Mouse (Mus musculus) ES-E14 (cell line): ENCODE data around the gene Gcnt7. TPM values are rescaled to one million over a fixed set of nuclear protein-coding genes. Genes with fewer than 3 reads are reported as not detected.

Source experiments
- DNase-seq: peaks from one replicate; pipeline ENCODE4 v3.0.0-alpha.2; 2013; ENCODE audit warnings: low read depth, low spot score
- H3K27ac ChIP-seq: 2 replicates; pipeline ENCODE4 v1.5.1; 2012; ENCODE audit warnings: low read depth, mild to moderate bottlenecking, low read length, moderate library complexity, mixed read lengths; ENCODE audit not compliant: poor library complexity, insufficient read depth, severe bottlenecking
- H3K36me3 ChIP-seq: 2 replicates; pipeline ENCODE4 v1.6.1; 2012; ENCODE audit warnings: mild to moderate bottlenecking, low read length, moderate library complexity, mixed read lengths; ENCODE audit not compliant: control insufficient read depth, poor library complexity, insufficient read depth, severe bottlenecking
- H3K4me1 ChIP-seq, 2 experiments: fragments of 150-350 bp in 1 of 2; sonication (generic) in 1 of 2; 2 replicates each; pipeline ENCODE4 v1.6.1; 2012; ENCODE audit warnings: low read length in 2 of 2, mild to moderate bottlenecking in 1 of 2, mixed read lengths in 1 of 2; ENCODE audit not compliant: control insufficient read depth in 2 of 2, insufficient read depth in 2 of 2, poor library complexity in 1 of 2
- H3K4me3 ChIP-seq, 2 experiments: fragments of 150-350 bp in 1 of 2; sonication (generic) in 1 of 2; 2 replicates each; pipeline ENCODE4 v1.5.1; 2012; ENCODE audit warnings: low read length in 2 of 2, low read depth in 1 of 2, mild to moderate bottlenecking in 1 of 2, mixed read lengths in 1 of 2; ENCODE audit not compliant: insufficient read depth in 1 of 2, poor library complexity in 1 of 2, severe bottlenecking in 1 of 2
- H3K9ac ChIP-seq: 2 replicates; pipeline ENCODE4 v1.6.1; 2012; ENCODE audit warnings: low read depth, mild to moderate bottlenecking, low read length, mixed read lengths; ENCODE audit not compliant: poor library complexity, insufficient read depth, severe bottlenecking
- H3K9me3 ChIP-seq: fragments of 150-350 bp; sonication (generic); 2 replicates; pipeline ENCODE4 v1.6.1; 2012; ENCODE audit warnings: low read depth, mild to moderate bottlenecking, low read length; ENCODE audit not compliant: control insufficient read depth, insufficient read depth
- CHD2 ChIP-seq: IDR thresholded peaks from 2 replicates; pipeline ENCODE4 v1.6.1; 2014; ENCODE audit warnings: mild to moderate bottlenecking, low read depth, low read length, inconsistent platforms
- HCFC1 ChIP-seq: IDR thresholded peaks from 2 replicates; pipeline ENCODE4 v1.6.1; 2012; ENCODE audit warnings: low read length, inconsistent platforms, borderline replicate concordance; ENCODE audit not compliant: insufficient read depth
- MAFK ChIP-seq: IDR thresholded peaks from 2 replicates; pipeline ENCODE4 v1.6.1; 2014; ENCODE audit warnings: mild to moderate bottlenecking, low read depth, low read length, inconsistent platforms; ENCODE audit not compliant: insufficient read depth
- ZC3H11A ChIP-seq: IDR thresholded peaks from 2 replicates; pipeline ENCODE4 v1.6.1; 2012; ENCODE audit warnings: low read depth, mild to moderate bottlenecking, inconsistent platforms, low read length, borderline replicate concordance
- ZNF384 ChIP-seq: IDR thresholded peaks from 2 replicates; pipeline ENCODE4 v1.6.1; 2012; ENCODE audit warnings: low read depth, low read length, inconsistent platforms
- in situ Hi-C, 2 experiments: fragments of 600-800 bp; cut with MboI; formaldehyde crosslinking; loops; one replicate each; pipeline ENCODE4 v1.15.1; 2025; ENCODE audit warnings: low sequenced_read_pairs in 2 of 2, inconsistent platforms in 1 of 2; ENCODE audit not compliant: unreplicated experiment in 2 of 2
- total RNA-seq: library from RNA; depleted of rRNA; stranded (reverse); fragments of 300-350 nt; gene quantifications from 2 replicates; pipeline ENCODE4 v1.2.3, GENCODE M21; 2012

The Gcnt7 gene
- total RNA-seq, 1 experiment = 0.27 TPM

GRCm38 (mm10) chr2:172481654-172482385 lies 23.4 kb upstream of the Gcnt7 start:
- in situ Hi-C loops = loop anchor here in 1 of 2 experiments (25.0 kb wide), 1 partner anchor 280 kb away; no protein-coding TSS in a partner anchor

DNA sequence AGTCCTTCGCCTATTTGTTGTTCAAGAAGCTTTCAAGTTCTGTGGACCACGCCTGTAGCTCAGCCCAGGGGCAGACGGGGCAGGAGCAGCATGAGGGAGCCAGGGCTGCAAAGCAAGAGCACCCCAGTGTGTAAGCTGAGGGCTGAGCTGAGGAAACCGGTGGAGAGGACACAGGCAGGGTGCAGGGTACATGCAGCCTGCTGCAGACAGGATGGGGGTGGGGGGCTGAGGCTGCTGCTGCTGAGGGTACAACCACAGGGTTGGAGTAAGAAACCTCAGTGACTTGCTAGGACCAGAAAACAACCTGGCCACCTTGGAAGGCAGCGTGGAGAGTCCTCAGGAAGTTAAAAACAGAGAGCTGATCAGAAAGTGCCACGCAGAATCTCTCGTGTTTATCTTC lies 21.9 kb upstream of the Gcnt7 start:
- no peak for DNase-seq
- in situ Hi-C loops = loop anchor here in 1 of 2 experiments (25.0 kb wide), 1 partner anchor 282 kb away; no protein-coding TSS in a partner anchor
- Histone ChIP-seq H3K9ac (no peak overlapping the region), H3K9me3 (no peaks in the 10 kb centered on the region), H3K4me3 (no peak overlapping the region), H3K36me3 (no peaks in the 10 kb centered on the region), H3K4me1 (peaks cover 0 to 8% of the 10 kb centered on the region in 2 experiments; a peak in 2 of 4 replicates), H3K27ac (no peak overlapping the region)
- TF ChIP-seq ZNF384 (no peak), ZC3H11A (no peak), CHD2 (no peak), HCFC1 (no peak), MAFK (no peak)

More at GRCm38 (mm10) chr2:172481654-172482385, 23.4 kb upstream of the Gcnt7 start:
- Histone ChIP-seq H3K4me3 (peak overlapping the region in 1 of 2 experiments; percentile 3; a peak in 1 of 4 replicates), H3K36me3 (no peaks in the 10 kb centered on the region), H3K9me3 (no peaks in the 10 kb centered on the region), H3K4me1 (peaks cover 0 to 8% of the 10 kb centered on the region in 2 experiments; a peak in 2 of 4 replicates), H3K27ac (0 out of 2 replicates have a peak overlapping the region, but pooled peaks have one; percentile 35), H3K9ac (peak overlapping the region; percentile 14; the same call in 1 of the 2 replicates)
- DNase-seq = peak; percentile 30
- TF ChIP-seq CHD2 = no peak
- no peak for TF ChIP-seq ZNF384

GRCm38 (mm10) chr2:172477860-172478259 lies 19.5 kb upstream of the Gcnt7 start:
- DNase-seq = peak; percentile 76
- peak; percentile 97 for TF ChIP-seq ZC3H11A
- TF ChIP-seq MAFK = no peak
- Histone ChIP-seq H3K27ac (no peak overlapping the region), H3K9me3 (no peaks in the 10 kb centered on the region), H3K9ac (no peak overlapping the region), H3K4me3 (no peak overlapping the region), H3K36me3 (no peaks in the 10 kb centered on the region), H3K4me1 (peaks cover 0 to 5% of the 10 kb centered on the region in 2 experiments; a peak in 2 of 4 replicates)
- in situ Hi-C loops = loop anchor here (10.0 to 25.0 kb wide), 2 partner anchors 284 to 297 kb away; no protein-coding TSS in a partner anchor

DNA sequence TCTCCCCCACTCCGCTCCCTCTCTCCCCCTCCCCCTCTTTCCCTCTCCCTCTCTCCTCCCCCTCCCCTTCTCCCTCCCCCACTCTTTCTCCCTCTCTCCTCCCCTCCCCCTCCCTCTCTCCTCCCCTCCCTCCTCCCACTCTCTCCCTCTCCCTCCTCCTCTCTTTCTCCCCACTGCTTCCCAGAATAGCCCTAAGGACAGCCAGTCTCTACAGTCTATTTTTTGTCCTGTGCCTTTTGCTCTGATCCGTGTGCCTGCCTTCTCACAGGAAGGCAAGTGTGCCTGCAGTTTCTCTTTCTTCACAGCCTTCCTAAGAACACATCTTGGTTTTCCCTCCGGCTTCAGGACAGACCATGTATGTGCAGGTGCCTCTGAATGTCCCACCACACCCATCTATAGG lies 19.0 kb upstream of the Gcnt7 start:
- Histone ChIP-seq H3K4me3 (no peak overlapping the region), H3K36me3 (no peaks in the 10 kb centered on the region), H3K9me3 (no peaks in the 10 kb centered on the region), H3K27ac (no peak overlapping the region), H3K9ac (no peak overlapping the region), H3K4me1 (peaks cover 0 to 5% of the 10 kb centered on the region in 2 experiments; a peak in 2 of 4 replicates)
- in situ Hi-C loops = loop anchor here (10.0 to 25.0 kb wide), 2 partner anchors 285 to 297 kb away; no protein-coding TSS in a partner anchor
- TF ChIP-seq ZNF384 = no peak
- TF ChIP-seq MAFK = no peak
- no peak for TF ChIP-seq ZC3H11A
- no peak for TF ChIP-seq CHD2
- TF ChIP-seq HCFC1 = no peak
- DNase-seq = no peak

- Histone ChIP-seq H3K4me3 (no peak overlapping the region), H3K9ac (no peak overlapping the region), H3K27ac (no peak overlapping the region), H3K36me3 (no peaks in the 10 kb centered on the region), H3K4me1 (peaks cover 0 to 5% of the 10 kb centered on the region in 2 experiments; a peak in 2 of 4 replicates), H3K9me3 (no peaks in the 10 kb centered on the region)
- DNase-seq = no peak
- in situ Hi-C loops = loop anchor here (10.0 to 25.0 kb wide), 2 partner anchors 286 to 298 kb away; no protein-coding TSS in a partner anchor
- TF ChIP-seq CHD2 = no peak
- no peak for TF ChIP-seq ZC3H11A
- no peak for TF ChIP-seq MAFK
- no peak for TF ChIP-seq ZNF384
- no peak for TF ChIP-seq HCFC1
These were observed 18.4 kb upstream of the Gcnt7 start for GRCm38 (mm10) chr2:172476707-172477260.
